Mouse (Mus musculus): ENCODE measurements around the gene Klrb1f.
"Not testable (repeated sequence)": the region's sequence is repeated elsewhere in the genome, so short reads cannot be mapped to it uniquely, and the experiment has no call there.

Klrb1f gene

DNA sequence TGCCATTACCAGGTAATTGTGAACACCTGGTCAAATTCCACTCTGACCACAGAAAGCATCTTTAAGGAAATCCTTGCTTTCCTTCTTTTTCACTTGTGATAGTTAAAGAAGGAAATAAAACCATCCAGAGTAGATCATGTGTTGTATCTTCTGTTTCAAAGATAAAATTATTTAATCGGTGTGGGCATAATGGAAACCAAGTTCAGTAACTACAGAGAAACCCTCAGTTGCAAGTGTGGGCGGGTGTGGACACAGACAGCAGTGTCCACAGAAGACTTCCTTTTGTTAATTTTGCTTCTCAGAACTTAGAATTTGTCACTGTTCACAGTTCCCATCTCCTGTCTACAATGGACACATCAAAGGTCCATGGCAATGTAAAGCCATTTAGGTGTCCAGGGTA is at the start of gene Klrb1f:
Gene Klrb1f (plus strand): TSS at position 301 of the 400 bp plus-strand sequence.
- DNase-seq (ENCODE audit: low spot score), result no peak

DNA sequence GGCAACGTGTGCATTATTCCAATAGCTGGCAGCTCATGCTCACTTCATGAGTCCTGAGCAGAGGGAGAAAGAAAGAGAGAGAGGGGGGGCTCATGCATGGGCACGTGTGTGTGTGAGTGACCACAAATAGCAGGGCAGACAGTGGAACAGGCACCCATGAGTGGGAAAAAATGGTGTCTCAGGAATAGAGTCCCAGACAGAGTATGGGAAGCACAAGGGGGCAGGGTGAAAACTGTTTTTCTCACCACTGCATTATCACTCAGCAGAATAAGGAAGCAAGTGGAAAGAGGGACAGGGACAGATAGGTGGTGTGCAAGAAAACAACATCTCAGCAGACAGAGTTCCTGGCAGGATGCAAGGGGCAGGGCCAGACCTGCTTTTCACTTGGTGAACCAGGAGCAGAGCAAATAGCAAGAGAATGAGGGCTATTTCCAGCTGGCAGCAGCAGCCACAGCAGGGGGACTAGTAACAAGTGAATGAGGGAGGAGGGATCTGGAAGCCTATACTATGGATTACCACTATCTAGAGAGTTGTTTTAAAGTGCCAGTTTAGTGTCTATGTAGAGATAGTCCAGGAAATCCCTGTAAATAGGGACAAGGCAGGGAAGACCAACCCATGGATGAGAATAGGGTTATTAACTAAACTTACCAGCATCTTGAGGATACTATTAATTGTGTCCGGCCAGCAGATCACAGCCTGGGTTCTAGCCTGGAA is 49.5 kb upstream of the Klrb1f start:
- no peak for DNase-seq (ENCODE audit: low spot score)

DNA sequence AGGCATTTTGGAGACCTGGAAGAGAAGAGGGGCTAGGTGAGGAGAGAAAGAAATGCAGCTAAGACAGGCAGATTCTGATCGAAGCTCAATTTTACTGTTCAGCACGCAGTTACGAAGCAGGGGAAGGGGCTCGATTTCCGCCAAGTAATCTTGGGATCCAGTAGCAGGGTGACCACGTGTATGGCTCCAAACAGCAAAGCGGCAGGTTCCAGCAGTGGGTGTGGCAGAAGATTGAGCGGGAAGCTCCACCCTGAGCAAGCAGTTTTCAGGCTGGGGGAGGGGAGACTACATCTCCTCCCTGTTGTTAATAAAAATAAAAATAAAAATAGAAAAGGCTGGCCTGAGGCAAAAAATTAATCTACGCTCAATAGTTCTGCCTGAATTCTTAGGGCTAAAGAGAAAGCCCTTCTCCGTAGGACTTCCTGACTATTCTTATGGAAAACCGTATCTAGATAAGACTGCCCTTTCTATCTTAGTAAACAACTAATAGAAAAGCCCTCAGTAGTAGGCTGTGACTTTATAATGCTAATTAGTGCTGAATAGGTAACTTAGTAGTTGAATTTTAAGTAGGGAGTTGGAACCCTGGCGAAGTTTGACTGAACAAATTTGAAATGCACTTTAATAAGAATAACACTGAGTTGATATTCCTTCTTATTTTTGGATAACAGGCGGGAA is 48.8 kb upstream of the Klrb1f start:
- DNase-seq (ENCODE audit: low spot score), result no peak

DNA sequence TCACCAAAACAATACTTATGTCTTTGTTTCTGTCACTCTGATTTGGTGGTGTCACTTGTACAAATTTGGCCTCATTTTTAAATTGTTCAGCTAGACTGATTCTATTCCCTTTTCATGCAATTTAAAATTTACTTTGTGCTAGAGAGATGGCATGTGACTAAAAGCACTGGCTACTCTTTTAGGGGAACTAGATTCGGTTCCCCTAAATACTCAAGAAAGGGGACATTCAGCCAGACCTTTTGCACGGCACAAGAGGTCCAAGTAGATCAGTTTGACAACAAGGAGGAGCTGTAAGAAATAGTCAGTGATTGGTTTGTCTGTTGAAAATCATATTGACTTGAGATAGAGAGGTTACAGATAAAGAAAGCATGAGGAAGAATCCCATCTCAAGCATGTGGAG is 44.3 kb upstream of the Klrb1f start:
- no peak for DNase-seq (ENCODE audit: low spot score)

DNA sequence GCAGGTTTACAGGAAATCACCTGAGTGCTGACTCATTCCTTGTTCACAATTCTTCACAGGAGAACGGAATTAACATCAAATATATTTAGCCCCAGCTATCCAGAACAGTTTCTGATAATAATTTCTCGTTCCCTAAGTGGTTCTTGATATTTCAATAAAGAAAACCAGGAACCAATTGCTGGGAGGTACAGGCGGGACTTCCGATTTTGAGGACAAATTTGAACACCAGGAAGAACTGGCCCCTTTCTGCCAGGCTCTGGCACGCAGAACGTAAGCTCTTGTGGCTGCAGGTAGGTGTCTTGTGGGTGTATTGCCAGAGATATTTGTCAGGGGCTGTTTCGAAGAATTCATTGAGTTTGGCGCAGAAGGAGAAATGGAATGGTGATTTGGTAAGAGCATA is 37.1 kb upstream of the Klrb1f start:
- no peak for DNase-seq (ENCODE audit: low spot score)

DNA sequence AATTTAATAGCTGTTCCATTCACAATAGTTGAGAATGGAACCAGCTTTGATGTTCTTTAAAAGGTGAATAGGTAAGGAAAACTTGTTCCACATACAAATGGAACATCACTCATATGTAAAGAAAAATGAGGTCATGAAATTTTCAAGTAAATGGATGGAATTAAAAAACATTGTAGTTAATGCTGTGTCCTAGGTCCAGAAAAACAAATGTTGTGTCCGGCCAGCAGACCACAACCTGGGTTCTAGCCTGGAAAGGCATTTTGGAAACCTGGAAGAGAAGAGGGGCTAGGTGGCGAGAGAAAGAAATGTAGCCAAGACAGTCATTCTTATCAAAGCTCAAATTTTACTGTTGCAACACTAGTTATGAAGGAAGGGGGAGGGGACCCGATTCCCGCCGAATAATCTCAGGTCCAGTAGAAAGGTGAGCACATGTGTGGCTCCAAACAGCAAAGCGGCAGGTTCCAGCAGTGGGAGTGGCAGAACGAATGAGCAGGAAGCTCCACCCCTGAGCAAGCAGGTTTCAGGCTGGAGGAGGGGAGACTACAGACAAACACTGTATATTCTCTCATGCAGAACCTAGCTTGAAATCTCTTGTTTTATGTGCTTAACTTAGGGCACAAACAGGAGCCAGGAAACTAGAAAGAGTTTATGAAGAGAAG is 35.7 kb upstream of the Klrb1f start:
- DNase-seq (ENCODE audit: low spot score), result not testable (repeated sequence)

DNA sequence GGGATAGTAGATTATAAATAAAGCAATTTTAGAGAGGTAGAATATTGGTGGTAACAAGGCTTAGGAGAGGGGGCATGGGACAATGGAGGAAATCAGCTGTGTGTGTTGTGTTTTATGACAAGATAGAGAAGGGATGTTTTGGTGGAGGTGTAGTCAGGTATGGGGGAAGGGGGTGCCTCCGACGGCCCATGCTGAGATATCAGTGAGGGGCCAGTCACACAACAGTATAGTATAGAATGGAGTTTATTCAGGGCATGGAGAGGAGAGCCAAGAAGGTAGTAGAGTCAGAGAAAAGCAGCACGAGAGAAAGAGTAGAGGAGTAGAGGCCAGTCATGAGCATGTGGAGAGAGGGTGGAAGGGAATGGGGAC is 35.2 kb upstream of the Klrb1f start:
- DNase-seq (ENCODE audit: low spot score), result no peak

DNA sequence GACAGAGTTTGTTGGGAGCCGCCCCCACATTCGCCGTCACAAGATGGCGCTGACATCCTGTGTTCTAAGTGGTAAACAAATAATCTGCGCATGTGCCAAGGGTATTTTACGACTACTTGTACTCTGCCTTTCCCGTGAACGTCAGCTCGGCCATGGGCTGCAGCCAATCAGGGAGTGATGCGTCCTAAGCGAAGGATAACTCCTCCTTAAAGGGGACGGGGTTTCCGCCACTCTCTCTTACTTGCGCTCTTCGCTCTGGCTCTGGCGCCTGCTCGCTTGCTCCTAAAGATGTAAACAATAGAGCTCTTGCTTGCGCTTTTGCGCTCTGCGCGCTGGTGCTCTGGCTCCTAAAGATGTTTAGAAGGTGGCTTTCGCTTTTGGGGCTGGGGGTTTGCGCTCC is 33.7 kb upstream of the Klrb1f start:
- not testable (repeated sequence) for DNase-seq (ENCODE audit: low spot score)

DNA sequence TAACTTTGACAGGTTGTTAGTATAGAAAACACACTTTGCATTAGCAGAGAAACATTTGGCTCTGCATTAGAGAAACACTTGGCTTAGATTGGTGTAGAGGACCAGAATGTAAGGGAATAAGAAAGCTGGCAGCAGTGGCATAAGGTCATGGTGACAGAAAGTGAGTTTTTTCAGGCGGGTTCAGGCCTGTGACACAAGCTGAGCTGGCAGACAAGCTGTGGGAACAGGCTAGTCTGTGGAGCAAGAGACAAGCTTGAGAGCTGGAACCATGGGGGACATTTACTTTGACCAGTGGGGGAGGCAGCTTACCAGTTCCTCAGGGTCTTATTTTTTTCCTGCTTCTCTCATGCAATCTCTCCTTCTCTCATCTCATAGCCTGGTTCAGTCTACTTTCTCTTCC is 32.7 kb upstream of the Klrb1f start:
- no peak for DNase-seq (ENCODE audit: low spot score)

DNA sequence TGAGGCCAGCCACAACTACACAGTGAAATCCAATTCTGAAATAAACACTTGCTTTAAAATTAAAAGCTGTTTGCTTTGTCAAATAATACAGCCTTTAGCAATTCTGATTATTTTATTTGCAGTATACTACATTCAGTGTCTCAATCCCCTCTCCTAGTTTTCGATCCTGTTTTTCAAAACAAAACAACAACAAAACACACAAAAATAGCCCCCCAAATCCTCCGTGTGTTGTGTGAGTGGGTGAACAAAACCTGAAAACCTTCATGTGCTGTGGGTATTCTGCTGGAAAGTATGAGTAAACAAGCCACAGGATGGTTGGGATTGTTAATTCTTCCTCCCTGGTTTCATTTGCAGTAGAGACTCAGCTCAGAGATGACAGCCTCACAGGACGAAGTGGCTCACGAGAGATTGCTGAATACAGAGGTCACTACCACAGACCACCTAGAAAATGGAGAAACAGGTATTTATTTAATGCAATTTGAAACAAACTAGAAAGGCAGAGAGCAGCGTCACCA is 31.9 kb upstream of the Klrb1f start:
- DNase-seq (ENCODE audit: low spot score), result no peak

DNA sequence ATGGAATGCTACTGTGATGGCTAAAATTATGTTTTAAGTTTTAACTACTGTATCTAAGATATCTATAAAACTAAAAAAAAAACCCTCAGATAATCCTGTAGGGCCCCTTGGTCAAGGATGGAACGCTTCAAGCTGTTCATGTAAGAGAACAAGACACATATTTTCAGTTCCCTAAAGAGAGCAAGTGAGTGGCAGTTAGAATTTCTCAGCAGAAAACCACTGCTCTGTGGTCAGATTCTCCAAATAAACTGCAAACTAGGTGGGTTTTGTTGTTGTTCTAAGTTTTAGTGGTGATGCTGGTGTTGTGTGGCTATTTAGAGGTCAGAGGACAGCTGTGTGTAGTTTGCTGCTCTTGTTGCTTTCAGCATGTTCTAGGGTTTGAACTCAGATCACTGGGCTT is 31.3 kb upstream of the Klrb1f start:
- DNase-seq (ENCODE audit: low spot score), result no peak

DNA sequence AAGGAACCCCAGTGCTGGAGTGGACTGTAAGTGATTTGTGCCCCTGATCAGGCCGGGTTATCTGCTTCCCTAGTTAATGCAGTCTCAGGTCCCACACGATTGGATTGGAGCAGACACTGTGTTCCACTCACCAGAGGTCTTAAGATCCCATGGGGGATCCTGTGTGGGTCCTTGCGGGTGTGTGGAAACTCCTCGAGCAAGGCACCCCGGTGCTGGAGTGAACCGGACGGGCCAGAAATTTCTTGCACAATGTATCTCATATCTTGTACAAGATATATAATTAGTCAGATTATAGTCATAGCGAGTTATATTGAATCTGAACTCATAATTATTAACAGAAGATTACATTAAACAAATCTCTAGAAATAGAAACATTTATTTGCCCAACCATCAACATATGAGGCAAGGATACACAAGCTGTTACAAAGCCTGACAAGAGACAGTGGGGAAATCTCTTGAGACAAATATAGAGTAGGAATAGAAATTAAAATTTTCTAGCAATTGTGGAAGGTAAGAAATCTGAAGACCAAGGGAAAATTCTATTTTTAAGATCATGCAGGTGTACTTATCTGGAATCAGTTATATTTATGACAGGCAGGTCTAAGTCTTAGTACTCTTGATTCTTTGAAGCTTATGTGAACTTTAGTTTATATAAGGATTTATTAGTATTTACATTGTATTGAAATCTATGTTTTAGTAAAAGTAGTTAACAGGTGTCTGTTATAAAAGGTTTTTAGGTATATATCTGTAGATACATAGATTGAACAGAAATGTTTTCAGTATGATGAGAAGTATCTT is 18.1 kb upstream of the Klrb1f start:
- no peak for DNase-seq (ENCODE audit: low spot score)

DNA sequence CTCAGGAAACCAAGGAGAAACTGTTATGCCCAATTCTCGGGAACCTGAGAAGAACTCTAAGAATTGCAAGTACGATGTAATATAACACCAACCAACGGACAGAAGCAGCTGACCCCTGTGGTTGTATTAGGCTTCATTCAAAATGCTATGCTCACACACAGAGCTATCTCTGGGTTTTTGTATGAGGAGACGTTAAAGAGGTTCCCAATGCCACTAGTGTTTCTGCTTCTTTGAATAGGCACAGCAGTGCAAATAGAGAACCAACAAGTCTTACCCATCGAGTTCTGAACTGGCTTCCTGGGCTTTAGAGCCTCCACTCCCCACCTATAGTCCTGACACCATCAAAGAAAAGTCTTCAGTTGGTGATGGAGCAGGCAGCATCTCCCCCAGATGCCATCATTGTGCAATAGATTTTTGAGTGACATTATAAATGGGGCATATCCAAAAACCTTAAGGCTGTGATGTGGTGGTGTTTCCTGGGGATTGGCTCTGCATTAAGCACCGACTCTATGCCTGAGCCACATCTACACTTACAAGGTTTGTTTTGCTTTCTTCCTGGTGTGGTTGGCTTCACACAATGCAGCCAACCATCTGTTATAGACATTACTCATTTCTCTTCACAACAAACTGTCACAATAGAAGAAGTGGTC is 15.4 kb upstream of the Klrb1f start:
- DNase-seq (ENCODE audit: low spot score), result no peak

DNA sequence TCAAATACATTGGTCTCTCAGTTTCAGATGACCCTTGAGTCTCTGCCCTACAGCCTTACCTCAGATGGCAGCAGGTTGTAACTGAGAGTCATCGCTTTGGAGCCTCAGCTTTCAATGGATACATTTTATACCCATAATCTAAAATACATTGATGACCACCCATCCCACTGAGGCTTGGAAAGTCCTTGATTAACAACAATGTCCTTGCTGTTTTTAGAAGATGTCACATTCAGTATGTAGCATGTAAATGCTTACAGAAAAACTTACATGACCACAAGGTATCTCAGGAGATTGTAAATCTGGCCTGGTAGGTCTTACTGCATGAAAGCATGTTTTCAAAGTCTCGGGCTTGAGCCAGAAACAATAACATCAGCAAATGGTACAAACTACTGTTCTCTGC is 14.7 kb upstream of the Klrb1f start:
- no peak for DNase-seq (ENCODE audit: low spot score)

DNA sequence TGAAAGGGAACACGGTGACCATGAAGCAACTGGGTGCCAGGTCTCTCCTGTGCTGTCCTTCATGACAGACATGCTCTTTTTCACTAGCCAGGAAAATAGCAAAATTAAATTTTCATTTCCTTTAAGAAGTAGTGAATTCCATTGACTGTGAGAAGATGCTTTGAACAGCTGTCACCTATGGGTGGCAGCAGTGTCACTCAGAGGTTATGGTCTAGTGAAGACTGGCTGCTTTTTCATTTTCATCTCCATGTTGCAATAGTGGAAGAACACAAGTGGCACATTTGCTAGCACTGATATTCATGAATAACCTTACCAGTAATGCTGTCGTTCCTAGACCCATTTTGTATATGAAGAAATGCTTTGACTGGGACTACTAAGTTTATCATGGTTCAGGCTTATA is 12.3 kb upstream of the Klrb1f start:
- no peak for DNase-seq (ENCODE audit: low spot score)

DNA sequence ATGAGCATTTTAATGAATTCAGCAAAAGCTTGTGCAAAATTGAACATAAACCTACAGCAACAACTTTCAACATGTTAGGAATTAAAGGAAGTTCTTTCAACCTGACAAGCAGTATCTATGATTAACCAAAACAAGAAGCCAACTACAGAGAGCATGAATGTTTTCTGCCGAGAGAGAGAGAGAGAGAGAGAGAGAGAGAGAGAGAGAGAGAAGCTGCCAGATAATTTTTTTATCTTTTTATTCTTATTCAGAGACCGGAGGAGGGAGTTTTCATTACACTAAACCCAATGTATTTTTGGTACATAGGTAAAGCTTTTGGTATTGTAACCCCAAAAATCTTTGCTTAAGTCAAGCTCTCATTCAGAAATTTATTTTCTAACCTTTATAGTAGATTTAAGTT is 10.7 kb upstream of the Klrb1f start:
- no peak for DNase-seq (ENCODE audit: low spot score)

DNA sequence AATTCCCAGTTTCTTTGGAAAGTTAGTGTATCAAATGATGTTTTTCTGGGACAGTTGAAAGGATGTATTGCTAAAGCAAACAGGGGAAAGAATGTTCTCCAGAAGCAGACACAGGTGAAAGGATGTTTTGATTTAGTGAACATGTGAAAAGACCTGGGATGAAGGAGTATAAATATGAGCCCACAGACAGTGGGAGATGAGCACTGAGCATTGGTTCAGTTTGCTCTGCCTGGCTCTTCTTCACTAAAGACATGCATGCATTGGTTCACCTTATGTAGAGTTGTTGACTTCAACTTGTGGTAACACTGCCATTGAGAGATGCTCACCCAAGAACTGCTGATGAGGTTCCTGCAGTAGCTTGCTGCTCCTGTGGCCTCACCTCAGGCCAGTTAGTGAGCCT is 9.4 kb upstream of the Klrb1f start:
- no peak for DNase-seq (ENCODE audit: low spot score)

DNA sequence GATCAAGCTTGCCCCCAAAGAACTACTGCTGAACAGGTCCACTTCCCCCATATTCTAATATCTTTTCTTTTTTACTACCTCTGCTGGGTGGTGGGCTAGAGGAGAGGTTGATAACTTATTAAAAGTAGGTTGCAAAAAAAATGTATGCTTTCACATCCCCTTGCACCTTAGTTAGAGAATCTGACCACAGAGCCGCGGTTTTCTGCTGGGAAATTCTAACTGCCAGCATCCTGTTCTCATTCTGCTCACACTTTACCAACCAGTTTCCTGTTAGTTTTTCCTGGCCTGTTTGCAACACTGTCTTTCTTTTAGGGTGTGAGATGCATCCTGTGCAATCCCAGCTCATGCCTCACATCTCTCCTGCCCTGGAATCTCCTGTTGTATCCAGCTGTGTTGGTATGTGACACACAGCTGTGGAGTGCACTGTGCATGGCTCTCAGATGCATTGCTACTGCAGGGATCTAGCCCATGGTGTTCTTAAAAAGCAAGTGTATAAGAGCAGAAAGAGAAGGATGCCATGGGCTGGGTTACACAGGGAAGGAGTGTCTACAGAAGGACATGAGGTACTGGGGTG is 8.7 kb upstream of the Klrb1f start:
- DNase-seq (ENCODE audit: low spot score), result no peak

DNA sequence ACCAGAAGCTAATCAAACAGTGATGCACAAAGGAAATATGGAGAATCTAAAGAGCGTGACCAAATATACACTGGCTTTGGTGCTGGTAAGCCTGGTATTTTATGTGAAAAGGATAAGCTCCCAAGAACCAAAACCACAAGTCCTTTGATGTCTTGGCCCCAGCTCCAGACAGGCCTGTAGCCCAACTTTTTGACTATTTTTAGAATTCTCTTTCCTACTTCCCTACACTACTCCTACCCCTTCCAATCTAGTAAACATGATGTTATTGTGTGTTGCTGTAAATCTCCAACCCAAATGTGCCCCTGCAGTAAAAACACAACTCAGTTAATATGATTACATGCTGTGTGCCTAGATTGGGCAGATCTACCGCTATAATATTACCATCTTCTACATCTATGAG is 4.2 kb upstream of the Klrb1f start:
- no peak for DNase-seq (ENCODE audit: low spot score)

DNA sequence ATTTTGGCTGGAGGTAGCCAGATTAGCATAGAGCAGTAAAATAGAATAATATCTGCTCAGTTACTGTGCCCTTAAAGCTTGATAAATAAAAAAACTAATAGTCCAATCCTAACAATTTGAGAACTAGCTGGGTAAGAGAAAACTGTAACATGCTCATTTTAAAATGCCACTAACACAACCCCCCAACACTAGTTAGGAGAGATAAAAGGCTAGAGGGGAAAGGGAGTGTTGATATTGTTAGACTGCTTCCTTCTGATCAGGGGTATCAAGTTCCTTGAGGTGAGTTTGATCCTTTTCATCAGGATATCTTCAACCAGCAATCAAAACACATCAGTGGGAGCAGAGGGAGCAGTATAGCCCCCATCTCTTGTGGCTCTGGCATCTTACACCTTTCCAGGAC is 3.2 kb upstream of the Klrb1f start:
- DNase-seq (ENCODE audit: low spot score), result no peak

DNA sequence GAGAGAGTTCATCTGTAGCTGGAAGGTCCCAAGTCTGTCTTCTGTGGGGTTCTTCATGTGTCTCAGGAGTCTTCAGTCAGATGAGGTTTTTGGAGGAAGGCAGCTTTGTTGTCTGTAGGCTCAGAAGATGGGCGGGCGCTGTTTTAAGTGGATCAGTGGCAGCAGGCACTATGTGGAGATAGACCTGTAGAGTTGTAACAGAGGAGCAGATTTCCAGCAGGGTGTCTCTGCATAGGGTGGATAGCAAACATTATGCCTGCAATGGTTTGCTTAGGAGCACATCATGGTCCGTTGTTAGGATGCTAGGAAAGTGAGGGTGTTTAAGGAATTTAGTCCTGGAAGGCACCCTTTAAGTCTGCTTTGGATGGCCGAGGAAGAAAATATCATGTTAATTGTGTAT is 2.7 kb downstream of the Klrb1f start:
- no peak for DNase-seq (ENCODE audit: low spot score)
